Mouse (Mus musculus) heart, adult 2 months (tissue): ENCODE measurements at regions not wholly inside any gene's neighbourhood (a gene's known extent, or its start where the extent isn't known, plus 50 kb on each side); places are given as distances from the start of the nearest gene placed in this dataset.

Source experiments
- DNase-seq, 2 experiments: peaks; one replicate each; pipeline ENCODE4 v3.0.0; 2021
- H3K27ac ChIP-seq: fragments of 200-600 bp; 2 replicates; pipeline ENCODE4 v1.8.1; 2022
- H3K27me3 ChIP-seq: fragments of 200-500 bp; 2 replicates; pipeline ENCODE4 v1.6.1; 2012; ENCODE audit warnings: mild to moderate bottlenecking, low read length, inconsistent platforms, mixed read lengths; ENCODE audit not compliant: control insufficient read depth, insufficient read depth
- H3K36me3 ChIP-seq: fragments of 200-500 bp; 2 replicates; pipeline ENCODE4 v1.6.1; 2012; ENCODE audit warnings: low read length, inconsistent platforms; ENCODE audit not compliant: control insufficient read depth, insufficient read depth
- H3K4me1 ChIP-seq: fragments of 200-500 bp; 2 replicates; pipeline ENCODE4 v1.6.1; 2011; ENCODE audit warnings: low read length; ENCODE audit not compliant: control insufficient read depth, insufficient read depth
- H3K4me3 ChIP-seq: fragments of 200-600 bp; 2 replicates; pipeline ENCODE4 v1.8.1; 2022
- H3K79me2 ChIP-seq: fragments of 200-500 bp; replicated peaks from 2 replicates; pipeline ENCODE4 v1.6.1; 2012; ENCODE audit warnings: mild to moderate bottlenecking, inconsistent platforms, low read length, moderate library complexity, mixed read lengths; ENCODE audit not compliant: control insufficient read depth, insufficient read depth
- H3K9ac ChIP-seq: fragments of 200-500 bp; 2 replicates; pipeline ENCODE4 v1.6.1; 2012; ENCODE audit warnings: low read depth, mild to moderate bottlenecking, control low read depth, inconsistent platforms, low read length, mixed read lengths
- CTCF ChIP-seq: fragments of 200-600 bp; IDR thresholded peaks from 2 replicates; pipeline ENCODE4 v1.8.1; 2022; ENCODE audit warnings: antibody characterized with exemption, mild to moderate bottlenecking, moderate library complexity
- EP300 ChIP-seq: fragments of 200-500 bp; IDR thresholded peaks from 2 replicates; pipeline ENCODE4 v1.6.1; 2011; ENCODE audit warnings: low read depth, low read length, control low read depth; ENCODE audit not compliant: insufficient read depth
- POLR2A ChIP-seq: fragments of 200-500 bp; IDR thresholded peaks from 2 replicates; pipeline ENCODE4 v1.6.1; 2011; ENCODE audit warnings: mild to moderate bottlenecking, low read depth, low read length, control low read depth; ENCODE audit not compliant: insufficient read depth
- WGBS: fragments of 180-500 bp; shearing (Covaris S2); methylation state at CpG from one replicate; pipeline ENCODE4 v1.1.7; 2018; 5-methylcytosine and 5-hydroxymethylcytosine counted together
- intact Hi-C: fragments of 180-260 bp; cut with DNase I; formaldehyde crosslinking; loops from one replicate; pipeline ENCODE4 v1.15.1; 2025

DNA sequence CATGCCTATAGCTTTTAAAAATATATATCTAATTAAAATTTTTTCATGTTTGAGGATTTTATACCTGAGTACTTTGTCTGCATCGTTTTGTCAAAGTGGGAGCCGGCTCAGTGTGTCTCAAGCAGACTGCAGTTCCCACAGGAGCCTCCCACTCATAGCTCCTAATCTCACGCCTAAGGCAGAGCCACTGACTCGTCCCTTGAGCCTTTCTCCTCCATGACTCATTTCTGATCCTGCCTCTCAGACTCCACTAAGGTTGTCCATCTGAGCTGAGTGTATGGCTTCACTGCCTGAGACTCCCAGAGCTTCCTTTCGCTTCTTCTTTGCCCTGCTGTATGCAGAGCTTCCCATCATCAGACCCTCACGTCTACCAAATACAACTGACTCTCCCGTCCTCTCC, 98.8 kb downstream of the Efnb2 start:
- TF ChIP-seq POLR2A, result no peak
- no peak for TF ChIP-seq EP300
- TF ChIP-seq CTCF, result no peak
- Histone ChIP-seq H3K4me1 (no peaks in the 10 kb centered on the region), H3K27ac (no peak overlapping the region), H3K79me2 (no peaks in the 10 kb centered on the region), H3K27me3 (no peaks in the 10 kb centered on the region), H3K4me3 (no peak overlapping the region), H3K36me3 (no peaks in the 10 kb centered on the region), H3K9ac (no peak overlapping the region)
- WGBS, result 70% methylated on average over 7 of the region's 7 CpGs
- intact Hi-C loops, result no loop called here
- DNase-seq, result no peak

DNA sequence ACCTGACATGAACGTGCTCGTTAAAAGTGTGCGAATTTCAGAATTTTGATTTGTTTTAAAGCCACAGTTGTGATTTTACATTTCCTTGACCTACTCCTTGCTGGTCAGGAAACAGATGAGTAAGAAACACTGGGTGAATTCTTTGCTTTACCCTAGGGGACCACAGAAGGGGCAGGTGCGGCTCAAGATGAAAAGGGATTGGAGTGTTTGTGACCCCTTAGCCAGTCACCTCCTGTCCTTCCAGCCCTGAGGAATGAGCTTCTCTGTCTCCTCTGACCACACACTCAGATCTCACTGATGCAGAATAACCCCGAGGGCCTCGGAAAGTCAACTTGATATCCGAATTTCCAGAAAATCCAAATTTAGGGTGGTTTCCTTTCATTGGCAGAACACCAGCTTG, 103.0 kb downstream of the Efnb2 start:
- Histone ChIP-seq H3K4me1 (no peaks in the 10 kb centered on the region), H3K79me2 (no peaks in the 10 kb centered on the region), H3K27ac (no peak overlapping the region), H3K36me3 (no peaks in the 10 kb centered on the region), H3K27me3 (no peaks in the 10 kb centered on the region), H3K9ac (no peak overlapping the region), H3K4me3 (no peak overlapping the region)
- no peak for DNase-seq
- intact Hi-C loops, result no loop called here
- TF ChIP-seq POLR2A (no peak), EP300 (no peak), CTCF (no peak)
- WGBS, result 85% methylated on average over 7 of the region's 7 CpGs

DNA sequence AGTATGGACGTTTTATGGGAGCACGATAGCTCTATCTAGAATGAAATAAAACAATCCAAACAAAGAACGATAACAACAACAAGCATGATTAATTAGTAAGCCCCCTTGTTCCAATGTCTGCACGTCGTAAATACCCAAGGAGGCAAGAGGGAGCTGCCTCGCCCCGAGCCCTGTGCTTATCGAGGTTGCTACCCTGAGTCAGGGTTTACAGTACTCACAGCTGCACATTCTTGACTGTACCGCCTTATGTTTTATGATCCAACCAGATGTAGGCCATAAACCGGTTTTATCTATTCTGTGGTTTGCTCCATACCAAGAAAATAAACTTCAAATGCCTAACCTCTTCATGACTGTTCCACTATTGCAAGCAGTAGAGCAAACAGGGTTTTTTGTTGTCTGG, 104.9 kb downstream of the Efnb2 start:
- H3K27me3 ChIP-seq, result no peaks in the 10 kb centered on the region
- intact Hi-C loops, result no loop called here
- TF ChIP-seq CTCF (no peak), EP300 (no peak), POLR2A (no peak)
- no peak overlapping the region for H3K9ac ChIP-seq
- no peaks in the 10 kb centered on the region for H3K79me2 ChIP-seq
- H3K4me3 ChIP-seq, result no peak overlapping the region
- H3K4me1 ChIP-seq, result no peaks in the 10 kb centered on the region
- WGBS, result 86% methylated on average over 10 of the region's 10 CpGs
- no peak overlapping the region for H3K27ac ChIP-seq
- no peak for DNase-seq
- H3K36me3 ChIP-seq, result no peaks in the 10 kb centered on the region

DNA sequence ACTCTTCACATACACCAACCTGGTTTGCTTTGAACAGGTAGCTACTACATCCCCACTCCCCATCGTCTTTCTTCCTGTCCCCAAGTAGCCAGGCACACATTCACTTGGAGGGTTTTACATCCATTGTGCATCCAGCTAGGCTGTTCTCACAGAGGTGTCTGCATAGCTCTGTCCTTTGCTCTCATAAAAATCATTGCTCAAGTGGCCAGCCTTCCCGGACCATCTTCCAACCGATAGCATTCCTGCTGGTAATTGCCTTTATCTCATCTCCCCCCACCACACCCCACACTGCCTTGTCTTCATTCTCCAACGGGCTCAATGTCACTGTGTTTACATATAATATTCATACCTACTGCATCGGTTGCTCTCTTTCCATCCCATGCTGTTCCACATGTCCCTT, 106.4 kb downstream of the Efnb2 start:
- Histone ChIP-seq H3K4me1 (no peaks in the 10 kb centered on the region), H3K4me3 (no peak overlapping the region), H3K36me3 (no peaks in the 10 kb centered on the region), H3K27me3 (no peaks in the 10 kb centered on the region), H3K9ac (no peak overlapping the region), H3K79me2 (no peaks in the 10 kb centered on the region), H3K27ac (no peak overlapping the region)
- no peak for TF ChIP-seq EP300
- TF ChIP-seq POLR2A, result no peak
- no peak for TF ChIP-seq CTCF
- intact Hi-C loops, result no loop called here
- 74% methylated on average over 5 of the region's 5 CpGs for WGBS
- DNase-seq, result no peak

DNA sequence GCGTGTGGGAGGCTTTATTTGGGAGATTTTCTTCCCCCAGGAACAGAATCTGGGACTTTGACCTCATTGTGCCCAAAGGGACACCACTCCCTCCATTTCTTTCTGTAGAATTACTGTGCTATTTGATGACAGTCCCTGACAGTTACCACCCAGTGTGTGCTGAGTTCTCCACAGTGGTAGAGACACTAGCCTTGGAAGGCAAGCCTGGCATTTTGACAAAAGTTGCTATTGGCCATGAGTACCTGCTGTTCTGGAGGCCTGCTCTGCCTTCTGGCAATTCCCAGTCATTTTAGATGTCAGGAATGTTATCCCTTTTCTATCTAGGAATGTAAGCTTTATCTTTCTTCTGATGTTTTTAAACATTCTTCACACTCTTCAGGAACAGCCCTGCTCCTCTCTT, 108.3 kb downstream of the Efnb2 start:
- no peak for TF ChIP-seq POLR2A
- TF ChIP-seq CTCF, result no peak
- TF ChIP-seq EP300, result no peak
- Histone ChIP-seq H3K9ac (no peak overlapping the region), H3K4me1 (no peaks in the 10 kb centered on the region), H3K27ac (no peak overlapping the region), H3K36me3 (no peaks in the 10 kb centered on the region), H3K27me3 (no peaks in the 10 kb centered on the region), H3K4me3 (no peak overlapping the region), H3K79me2 (no peaks in the 10 kb centered on the region)
- intact Hi-C loops, result no loop called here
- DNase-seq, result no peak
- 74% methylated on average over 1 of the region's 1 CpGs for WGBS

DNA sequence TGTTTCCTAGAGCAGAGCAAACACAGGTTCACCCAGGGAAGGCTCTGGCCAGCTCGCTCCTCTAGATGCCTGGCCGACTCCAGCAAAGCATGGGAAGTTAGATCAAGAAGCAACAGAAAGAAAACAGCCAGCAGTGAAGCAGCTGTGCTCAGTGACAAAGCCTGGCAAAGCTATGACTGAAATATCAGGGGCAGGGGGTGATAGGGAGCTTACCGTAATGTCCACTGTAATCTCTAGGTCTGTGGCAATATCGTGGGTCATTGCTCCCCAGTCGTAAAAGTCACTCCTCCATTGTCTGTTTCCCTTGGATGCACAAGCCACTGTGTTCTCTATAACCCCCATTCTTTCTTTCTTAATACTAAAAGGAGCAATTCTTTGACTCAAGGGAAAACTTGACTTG, 124.4 kb downstream of the Efnb2 start:
- no peak overlapping the region for H3K4me3 ChIP-seq
- no peaks in the 10 kb centered on the region for H3K4me1 ChIP-seq
- H3K27me3 ChIP-seq, result no peaks in the 10 kb centered on the region
- H3K79me2 ChIP-seq, result no peaks in the 10 kb centered on the region
- TF ChIP-seq EP300, result no peak
- no peak for TF ChIP-seq CTCF
- TF ChIP-seq POLR2A, result no peak
- 74% methylated on average over 5 of the region's 5 CpGs for WGBS
- H3K27ac ChIP-seq, result no peak overlapping the region
- no peaks in the 10 kb centered on the region for H3K36me3 ChIP-seq
- no peak overlapping the region for H3K9ac ChIP-seq
- intact Hi-C loops, result no loop called here
- no peak for DNase-seq
